Mouse (Mus musculus): ENCODE measurements around the gene Cnnm2. TPM values are rescaled to one million over a fixed set of nuclear protein-coding genes. Genes with fewer than 3 reads are reported as not detected.

The Cnnm2 gene
- total and polyA plus RNA-seq, 3 experiments = 4.0 to 10.7 TPM; not detected in 1

- peak; percentile 52 for TF ChIP-seq MAX (IDR thresholded peaks at IDR 0.05; ENCODE audit: low read length)
- TF ChIP-seq USF1 (IDR thresholded peaks at IDR 0.05; ENCODE audit: low read depth, low read length) = peak; percentile 57; the same call in 1 of the 2 replicates
- 0 out of 2 replicates have a peak, but pooled peaks have one; percentile 37 for TF ChIP-seq HCFC1 (IDR thresholded peaks at IDR 0.05; ENCODE audit: low read depth, low read length)
- peak; percentile 66 for TF ChIP-seq MXI1 (IDR thresholded peaks at IDR 0.05; ENCODE audit: low read depth, low read length)
- TF ChIP-seq ETS1 (IDR thresholded peaks at IDR 0.05; ENCODE audit: low read depth, low read length) = peak; percentile 91
- no peak for TF ChIP-seq UBTF (IDR thresholded peaks at IDR 0.05; ENCODE audit: borderline replicate concordance, insufficient read depth, low read depth, low read length)
Measured at GRCm38 (mm10) chr19:46727945-46728540, 33.4 kb upstream of the Cnnm2 start (continued).

- Histone ChIP-seq H3K79me2 (ENCODE audit: control insufficient read depth, insufficient read depth, low read length, poor library complexity) (no peaks in the 10 kb centered on the region), H3K4me3 (ENCODE audit: control insufficient read depth in 1 of 2, insufficient read depth in 1 of 2, low read depth in 2 of 2, low read length in 2 of 2) (no peak overlapping the region), H3K4me1 (ENCODE audit: control insufficient read depth in 1 of 2, insufficient read depth in 2 of 2, low read length in 2 of 2) (peaks cover 10 to 22% of the 10 kb centered on the region in 2 experiments), H3K27ac (ENCODE audit: control insufficient read depth, low read depth, low read length) (no peak overlapping the region), H3K9me3 (replicated peaks; ENCODE audit: insufficient read depth, low read length) (no peaks in the 10 kb centered on the region), H3K27me3 (ENCODE audit: control insufficient read depth in 1 of 2, insufficient read depth in 2 of 2, low read length in 2 of 2) (no peaks in the 10 kb centered on the region), H3K9ac (ENCODE audit: control insufficient read depth, low read depth, low read length, poor library complexity, severe bottlenecking) (no peak overlapping the region), H3K36me3 (ENCODE audit: control insufficient read depth in 1 of 2, insufficient read depth in 2 of 2, low read length in 2 of 2) (peaks cover 0 to 18% of the 10 kb centered on the region in 2 experiments; a peak in 2 of 4 replicates)
- DNase-seq (ENCODE audit: low read depth, low spot score) = no peak
- TF ChIP-seq ELF1 (IDR thresholded peaks at IDR 0.05; ENCODE audit: low read depth, low read length) (no peak), MAX (IDR thresholded peaks at IDR 0.05; ENCODE audit: low read length) (0 out of 2 replicates have a peak, but pooled peaks have one; percentile 15)
Measured at GRCm38 (mm10) chr19:46728909-46729308, 32.5 kb upstream of the Cnnm2 start.

- H3K79me2 ChIP-seq (ENCODE audit: control insufficient read depth, insufficient read depth, low read length, poor library complexity) = no peaks in the 10 kb centered on the region
- TF ChIP-seq ETS1 (IDR thresholded peaks at IDR 0.05; ENCODE audit: low read depth, low read length) (no peak), JUND (IDR thresholded peaks at IDR 0.05; ENCODE audit: low read depth, low read length) (no peak), MAFK (IDR thresholded peaks at IDR 0.05; ENCODE audit: borderline replicate concordance, low read depth, low read length) (no peak), E2F4 (IDR thresholded peaks at IDR 0.05; ENCODE audit: borderline replicate concordance, low read depth, low read length) (no peak), NELFE (IDR thresholded peaks at IDR 0.05; ENCODE audit: low read depth, low read length) (no peak), POLR2AphosphoS5 (IDR thresholded peaks at IDR 0.05; ENCODE audit: borderline replicate concordance, low read depth, low read length) (no peak), USF2 (IDR thresholded peaks at IDR 0.05; ENCODE audit: borderline replicate concordance in 1 of 2, insufficient read depth in 1 of 2, low read depth in 1 of 2, low read length in 2 of 2) (no peak), MYC (IDR thresholded peaks at IDR 0.05; ENCODE audit: low read depth, low read length) (no peak), MEF2A (IDR thresholded peaks at IDR 0.05; ENCODE audit: extremely low read depth, insufficient replicate concordance, low read depth, low read length, poor library complexity, severe bottlenecking) (no peak), MAZ (IDR thresholded peaks at IDR 0.05; ENCODE audit: low read depth, low read length) (no peak), ZKSCAN1 (IDR thresholded peaks at IDR 0.05; ENCODE audit: low read depth, low read length) (no peak), BHLHE40 (IDR thresholded peaks at IDR 0.05; ENCODE audit: borderline replicate concordance, low read depth, low read length) (no peak), ZMIZ1 (IDR thresholded peaks at IDR 0.05; ENCODE audit: low read depth, low read length) (no peak), POLR2AphosphoS2 (IDR thresholded peaks at IDR 0.05; ENCODE audit: low read length) (no peak), UBTF (IDR thresholded peaks at IDR 0.05; ENCODE audit: borderline replicate concordance, insufficient read depth, low read depth, low read length) (no peak), GABPA (IDR thresholded peaks at IDR 0.05; ENCODE audit: low read depth, low read length) (no peak), KAT2A (conservative IDR thresholded peaks at IDR 0.05; ENCODE audit: low read depth, low read length) (no peak), MAX (IDR thresholded peaks at IDR 0.05; ENCODE audit: low read length) (no peak)
- H3K36me3 ChIP-seq (ENCODE audit: control insufficient read depth in 1 of 2, insufficient read depth in 2 of 2, low read length in 2 of 2) = peaks cover 0 to 18% of the 10 kb centered on the region in 2 experiments; a peak in 2 of 4 replicates
- peaks cover 10 to 22% of the 10 kb centered on the region in 2 experiments for H3K4me1 ChIP-seq (ENCODE audit: control insufficient read depth in 1 of 2, insufficient read depth in 2 of 2, low read length in 2 of 2)
- H3K27ac ChIP-seq (ENCODE audit: control insufficient read depth, low read depth, low read length) = no peak overlapping the region
- DNase-seq (ENCODE audit: low read depth, low spot score) = no peak
- no peaks in the 10 kb centered on the region for H3K9me3 ChIP-seq (replicated peaks; ENCODE audit: insufficient read depth, low read length)
- H3K9ac ChIP-seq (ENCODE audit: control insufficient read depth, low read depth, low read length, poor library complexity, severe bottlenecking) = no peak overlapping the region
- no peaks in the 10 kb centered on the region for H3K27me3 ChIP-seq (ENCODE audit: control insufficient read depth in 1 of 2, insufficient read depth in 2 of 2, low read length in 2 of 2)
- no peak overlapping the region for H3K4me3 ChIP-seq (ENCODE audit: control insufficient read depth in 1 of 2, insufficient read depth in 1 of 2, low read depth in 2 of 2, low read length in 2 of 2)
Measured at GRCm38 (mm10) chr19:46731351-46731750, 30.0 kb upstream of the Cnnm2 start.
